Mouse (Mus musculus) urinary bladder, postnatal 0 days (tissue): ENCODE data around the gene Itprip. TPM values are rescaled to one million over a fixed set of nuclear protein-coding genes. Genes with fewer than 3 reads are reported as not detected.

Source experiments
- microRNA-seq: library from miRNA; unstranded; fragments of <30 nt; microRNA quantifications from one replicate; pipeline ENCODE4, GENCODE M21; 2016
- polyA plus RNA-seq: library from polyadenylated mRNA; unstranded; fragments of >200 nt; fragmentation: Nextera tagmentation; extraction: Ambion mirVana; gene quantifications from 2 replicates; pipeline ENCODE4 v1.2.1, GENCODE M21; 2015

Itprip gene
- 6.0 and 6.5 TPM in 2 replicates for polyA plus RNA-seq

DNA sequence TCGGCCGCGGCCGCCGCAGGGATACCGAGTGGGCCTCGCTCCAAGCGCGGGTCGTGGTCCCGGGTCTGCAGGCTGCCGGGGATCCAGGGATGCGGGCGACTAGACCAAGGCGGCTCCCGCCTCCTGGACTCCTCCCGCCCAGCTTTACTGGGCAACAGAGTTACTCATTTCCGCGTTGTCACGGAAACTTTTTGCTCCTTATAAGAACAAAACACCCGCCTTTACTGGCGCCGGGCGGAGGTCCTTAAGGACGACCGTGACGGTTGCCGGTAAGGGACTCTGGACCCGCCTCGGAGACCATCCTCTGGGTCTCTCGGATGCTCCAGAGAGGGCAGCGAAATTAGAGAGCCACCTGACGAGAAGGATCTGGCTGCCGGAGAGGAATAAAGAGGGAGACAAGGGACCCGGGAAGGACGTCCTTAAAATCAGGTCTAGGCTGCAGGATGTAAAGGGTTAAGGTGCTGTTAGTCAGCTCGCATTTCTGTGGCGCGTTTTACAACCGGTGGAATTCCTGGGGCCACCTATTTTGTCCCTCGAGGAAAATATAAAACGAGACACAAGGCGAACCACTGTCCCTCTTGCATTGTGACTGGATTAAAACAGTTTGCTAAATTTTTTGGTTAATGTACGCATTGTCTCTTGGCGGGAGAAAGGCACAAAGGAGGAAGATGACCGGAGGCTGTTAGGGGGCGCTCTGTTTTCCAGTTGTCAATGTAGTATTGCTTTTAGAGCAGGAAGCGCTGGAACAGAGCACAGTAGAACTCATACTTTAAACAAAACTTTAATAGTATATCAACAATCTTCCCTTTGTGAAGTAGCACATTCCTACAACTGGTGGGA is at the start of gene Itprip, which contains the start of gene Cfap43:
Gene Itprip, minus strand, starts transcription at position 174 of the 840 bp plus-strand sequence.
Gene Cfap43, minus strand, starts transcription at position 162 of the 840 bp plus-strand sequence.

DNA sequence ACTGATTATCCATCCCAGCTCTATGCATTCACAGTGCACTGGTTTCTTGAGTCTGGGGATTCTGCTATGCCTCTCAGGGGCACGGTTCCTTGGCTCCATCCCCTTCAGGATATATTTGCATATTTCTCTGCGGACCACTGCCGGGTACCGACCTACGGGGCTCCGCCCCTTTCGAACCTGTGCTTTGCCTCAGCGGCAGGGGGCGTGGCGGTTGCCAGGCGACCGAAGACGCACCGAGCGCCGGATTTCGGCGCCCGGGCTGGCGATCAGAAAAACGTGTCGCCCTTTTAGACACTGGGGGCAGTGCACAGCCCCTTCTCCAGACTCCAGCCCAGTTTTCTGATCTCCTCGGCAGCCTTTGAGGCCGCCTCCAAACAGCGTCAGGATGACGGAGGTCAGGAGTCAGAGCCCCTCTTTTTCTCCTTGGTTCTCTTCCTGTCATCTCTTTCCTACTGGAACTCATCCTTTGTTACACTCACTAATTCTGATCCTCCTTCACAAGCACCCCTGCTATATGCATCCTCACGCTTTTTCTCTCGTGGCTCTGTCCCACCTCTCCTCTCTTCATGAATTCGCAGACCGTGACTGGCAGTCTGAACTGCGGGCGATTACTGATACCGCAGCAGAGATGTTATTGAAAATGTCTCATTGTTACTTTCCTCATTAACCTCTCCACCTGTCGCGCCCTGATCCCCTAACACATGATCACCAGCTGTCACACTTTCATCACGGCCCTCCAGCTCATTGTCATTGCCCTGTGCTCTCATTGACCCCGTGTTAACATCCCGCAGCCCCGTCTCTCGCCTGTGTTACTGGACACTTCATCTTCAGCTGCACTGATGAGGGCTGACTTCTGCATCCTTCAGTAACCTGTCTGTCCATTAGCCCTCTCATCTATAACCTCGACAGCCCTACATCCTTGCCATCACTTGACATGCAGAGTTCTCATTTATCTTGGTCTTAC is 18.6 kb upstream of the Itprip start, which contains the start of gene Cfap58:
Gene Cfap58, plus strand, starts transcription at position 233 of the 964 bp plus-strand sequence.

DNA sequence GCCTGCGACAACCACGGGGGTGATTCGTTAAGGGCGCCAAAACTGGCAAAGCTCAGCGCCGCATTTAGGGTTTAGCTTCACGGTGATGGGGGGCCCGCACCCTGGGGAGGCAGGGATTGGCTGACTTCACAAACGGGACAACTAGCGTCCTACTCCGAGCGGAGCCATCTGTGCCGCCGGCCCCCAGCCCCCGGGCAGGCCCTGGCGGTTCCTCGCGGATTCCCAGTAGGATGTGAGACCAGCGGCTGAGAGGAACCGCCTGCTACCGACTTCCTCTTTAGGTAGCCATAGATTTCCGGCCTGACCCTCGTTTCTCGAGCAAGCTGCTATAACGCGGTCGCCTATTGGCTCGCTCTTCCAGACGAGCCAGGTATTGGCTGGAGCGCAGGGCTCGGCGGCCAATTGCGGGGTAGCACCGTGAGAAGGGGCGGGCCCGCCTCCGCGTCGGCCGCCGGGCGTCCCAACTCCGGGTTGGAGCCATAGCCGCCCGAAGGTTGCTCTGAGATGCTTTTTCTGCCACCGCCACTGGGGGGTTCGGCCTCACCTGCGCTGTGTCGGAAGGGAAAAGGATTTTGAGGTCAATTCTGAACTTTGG is 53.6 kb downstream of the Itprip start, which contains the start of gene Gsto2:
Gene Gsto2, plus strand, starts transcription at position 182 of the 595 bp plus-strand sequence.

DNA sequence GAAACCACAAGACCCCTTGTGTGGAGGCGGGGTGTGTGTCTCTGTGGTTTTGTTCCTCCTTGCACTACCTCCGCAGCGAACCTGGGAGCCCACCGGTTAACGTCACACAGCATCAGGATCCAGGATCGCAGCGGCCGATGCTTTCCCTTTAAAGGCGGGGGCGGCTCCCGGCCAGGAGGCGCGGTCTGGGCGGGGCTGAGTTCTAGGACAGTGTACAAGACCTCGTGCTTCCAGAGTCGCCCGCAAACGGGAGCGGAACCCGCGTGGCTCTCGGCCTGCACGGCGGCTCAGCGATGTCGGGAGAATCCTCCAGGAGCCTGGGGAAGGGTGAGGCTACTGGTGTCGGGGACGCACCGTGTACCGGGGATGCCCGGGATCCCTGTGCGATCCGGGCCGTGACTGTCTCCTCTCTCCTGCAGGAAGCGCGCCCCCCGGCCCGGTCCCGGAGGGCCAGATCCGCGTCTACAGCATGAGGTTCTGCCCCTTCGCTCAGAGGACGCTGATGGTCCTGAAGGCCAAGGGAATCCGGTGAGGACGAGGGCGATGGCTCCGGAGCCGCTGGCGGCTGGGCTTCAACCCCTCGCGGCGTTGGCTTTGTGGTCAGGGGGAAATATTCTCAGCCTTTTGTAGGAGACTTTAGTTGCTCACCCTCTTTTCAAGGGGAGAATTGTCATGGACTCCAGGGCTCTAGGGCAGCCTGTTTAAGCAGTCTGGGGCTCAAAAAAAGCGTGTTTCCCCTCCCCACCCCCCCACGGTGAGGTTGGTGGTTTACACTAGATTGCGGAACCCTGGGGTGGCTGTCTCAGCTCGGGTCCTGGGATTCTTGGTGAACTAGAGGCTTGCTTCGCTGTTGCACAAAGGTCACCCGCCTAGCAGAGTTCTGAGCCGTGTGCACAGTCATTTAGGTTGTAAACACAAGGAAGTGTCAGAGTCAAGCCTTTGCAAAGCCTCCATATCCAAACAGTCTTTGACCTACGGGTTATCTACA is 64.0 kb downstream of the Itprip start, which contains the start of gene Gsto1:
Gene Gsto1, plus strand, starts transcription at position 175 of the 988 bp plus-strand sequence.

Small RNA genes within 50 kb of the gene (microRNA-seq; reads per million reads assigned to microRNA genes)
- not detected for gene Gm22240

Other genes with a start within 250 kb of the Itprip start
- gene Col17a1, start 227.2 kb downstream of the Itprip start, polyA plus RNA-seq: 6.3 and 7.1 TPM in 2 replicates
- gene Sfr1, start 187.6 kb downstream of the Itprip start, polyA plus RNA-seq: 208 and 242 TPM in 2 replicates
- gene Gsto1, start 64.3 kb downstream of the Itprip start, polyA plus RNA-seq: 193 and 236 TPM in 2 replicates
- gene Gsto2, start 53.8 kb downstream of the Itprip start, polyA plus RNA-seq: 0.73 and 1.3 TPM in 2 replicates
- gene Cfap43, start within 50 bp of the Itprip start, polyA plus RNA-seq: 0.24 and 0.39 TPM in 2 replicates
- gene Cfap58, start 18.4 kb upstream of the Itprip start, polyA plus RNA-seq: not detected in 2 replicates